ENCODE assay signal across 13 mouse cellular contexts in the genomic region with DNA sequence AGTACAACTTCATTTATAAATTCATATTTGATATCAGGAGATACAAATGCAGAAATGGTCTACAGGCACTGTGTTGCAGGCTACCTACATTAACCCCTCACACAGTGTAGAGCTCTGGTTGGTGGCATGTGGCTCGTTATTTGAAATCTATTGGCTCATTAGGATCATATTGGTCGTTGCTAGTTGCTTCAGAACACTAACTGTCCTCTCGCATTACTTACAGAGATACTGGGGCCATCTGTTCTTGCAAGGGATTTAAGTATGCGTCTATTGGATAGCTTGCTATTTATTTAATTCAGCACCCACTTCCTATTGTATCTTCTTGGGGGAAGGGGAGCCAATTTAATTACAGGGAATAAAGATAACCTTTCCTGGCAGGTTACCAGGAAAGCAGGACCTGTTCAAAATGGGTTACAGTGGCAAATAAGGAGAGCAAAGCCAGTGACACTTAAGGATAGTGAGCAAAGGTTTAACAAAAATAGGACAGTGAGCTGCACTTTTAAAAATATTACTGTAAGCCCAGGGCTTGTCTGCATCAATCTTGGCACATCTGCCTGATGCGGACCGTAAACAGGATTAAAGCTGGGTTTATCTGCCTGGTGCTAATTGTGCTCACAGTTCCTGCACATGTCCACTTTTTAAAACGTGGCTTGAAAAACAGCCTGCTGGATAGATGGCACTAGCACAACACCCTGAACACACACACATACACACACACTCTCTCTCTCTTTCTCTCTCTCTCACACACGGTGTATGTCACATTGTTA. TPM values are rescaled to one million over a fixed set of nuclear protein-coding genes. Genes with fewer than 3 reads are reported as not detected.
A peak's percentile ranks its signal among the peaks of the same experiment; 100 is the strongest.
DNase-seq lines count a peak whose midpoint lies in the region; ATAC-seq and TF ChIP-seq lines count a peak whose summit lies in the region.
"Had no signal": no experiment of that assay in that cellular context is flagged by ENCODE, and none has a peak within 500 bp of the region (broad histone marks: within the 10 kb centered on the region; RNA-seq: fewer than 3 reads in every experiment).

No protein-coding gene starts in this region.

- H3K4me1 ChIP-seq in embryonic facial prominence, embryonic 14.5 days (ENCODE audit: control insufficient read depth, insufficient read depth, low read length), result no peaks in the 10 kb centered on the region
- H3K4me1 ChIP-seq in embryonic facial prominence, embryonic 10.5 days, result peaks cover 11% of the 10 kb centered on the region
- peaks cover 25% of the 10 kb centered on the region for H3K4me1 ChIP-seq in midbrain, embryonic 10.5 days
- peaks cover 3% of the 10 kb centered on the region; the same call in 1 of the 2 replicates for H3K4me1 ChIP-seq in stomach, embryonic 14.5 days (ENCODE audit: control insufficient read depth, insufficient read depth, low read length)
- no peaks in the 10 kb centered on the region for H3K4me1 ChIP-seq in lung, adult 2 months (ENCODE audit: control insufficient read depth, insufficient read depth, low read length)
- H3K4me1 ChIP-seq: limb, embryonic 12.5 days had no signal

- no peak for TF ChIP-seq CTCF in lung, adult 2 months (IDR thresholded peaks at IDR 0.05; ENCODE audit: insufficient read depth, low read length)

- H3K27me3 ChIP-seq in embryonic facial prominence, embryonic 14.5 days (replicated peaks; ENCODE audit: control insufficient read depth, insufficient read depth, low read length), result no peaks in the 10 kb centered on the region
- no peaks in the 10 kb centered on the region for H3K27me3 ChIP-seq in embryonic facial prominence, embryonic 10.5 days (replicated peaks; ENCODE audit: low read depth, poor library complexity, severe bottlenecking)
- no peaks in the 10 kb centered on the region for H3K27me3 ChIP-seq in midbrain, embryonic 10.5 days (ENCODE audit: low read depth, poor library complexity, severe bottlenecking)
- no peaks in the 10 kb centered on the region for H3K27me3 ChIP-seq in stomach, embryonic 14.5 days (ENCODE audit: control insufficient read depth, insufficient read depth, low read length)
- H3K27me3 ChIP-seq: limb, embryonic 12.5 days had no signal

- no peaks in the 10 kb centered on the region for H3K36me3 ChIP-seq in embryonic facial prominence, embryonic 14.5 days (ENCODE audit: control insufficient read depth, insufficient read depth, low read length)
- H3K36me3 ChIP-seq in embryonic facial prominence, embryonic 10.5 days (replicated peaks), result no peaks in the 10 kb centered on the region
- no peaks in the 10 kb centered on the region for H3K36me3 ChIP-seq in midbrain, embryonic 10.5 days
- H3K36me3 ChIP-seq in stomach, embryonic 14.5 days (ENCODE audit: control insufficient read depth, insufficient read depth, low read length), result no peaks in the 10 kb centered on the region
- H3K36me3 ChIP-seq: limb, embryonic 12.5 days had no signal

- H3K9me3 ChIP-seq in embryonic facial prominence, embryonic 14.5 days (ENCODE audit: control insufficient read depth, low read length), result no peaks in the 10 kb centered on the region
- H3K9me3 ChIP-seq in embryonic facial prominence, embryonic 10.5 days, result no peaks in the 10 kb centered on the region
- no peaks in the 10 kb centered on the region for H3K9me3 ChIP-seq in midbrain, embryonic 10.5 days (replicated peaks)
- no peaks in the 10 kb centered on the region for H3K9me3 ChIP-seq in stomach, embryonic 14.5 days (ENCODE audit: control insufficient read depth, low read depth, low read length)
- H3K9me3 ChIP-seq: limb, embryonic 12.5 days had no signal

- ATAC-seq in embryonic facial prominence, embryonic 14.5 days (ENCODE audit: low read depth), result peak; percentile 57
- ATAC-seq in stomach, embryonic 14.5 days (ENCODE audit: insufficient number of reproducible peaks, insufficient read depth, low FRiP score, low read depth), result no peak

- no peak overlapping the region for H3K4me3 ChIP-seq in embryonic facial prominence, embryonic 14.5 days (ENCODE audit: low read depth, low read length)
- H3K4me3 ChIP-seq in embryonic facial prominence, embryonic 10.5 days, result no peak overlapping the region
- no peak overlapping the region for H3K4me3 ChIP-seq in midbrain, embryonic 10.5 days
- H3K4me3 ChIP-seq in stomach, embryonic 14.5 days (ENCODE audit: low read depth, low read length), result no peak overlapping the region
- no peak overlapping the region for H3K4me3 ChIP-seq in lung, adult 2 months (replicated peaks; ENCODE audit: extremely low read depth, low read depth, low read length)
- H3K4me3 ChIP-seq: limb, embryonic 12.5 days had no signal

- WGBS in embryonic facial prominence, embryonic 14.5 days, result 53% methylated on average over 8 of the region's 8 CpGs
- 50% methylated on average over 8 of the region's 8 CpGs for WGBS in embryonic facial prominence, embryonic 10.5 days
- WGBS in midbrain, embryonic 10.5 days, result 50% methylated on average over 8 of the region's 8 CpGs
- WGBS in stomach, embryonic 14.5 days, result 46% methylated on average over 8 of the region's 8 CpGs
- 62% methylated on average over 8 of the region's 8 CpGs for WGBS in lung, adult 2 months

- no peak overlapping the region for H3K4me2 ChIP-seq in embryonic facial prominence, embryonic 14.5 days (ENCODE audit: low read depth, low read length)
- H3K4me2 ChIP-seq in stomach, embryonic 14.5 days (replicated peaks; ENCODE audit: low read depth, low read length), result no peak overlapping the region
- H3K4me2 ChIP-seq: limb, embryonic 12.5 days; lung, embryonic 14.5 days had no signal

- DNase-seq in embryonic facial prominence, embryonic 14.5 days (ENCODE audit: low spot score), result no peak
- no peak for DNase-seq in embryonic facial prominence, embryonic 10.5 days (ENCODE audit: low spot score)
- peak; percentile 62 to 71 for DNase-seq in cerebellum, postnatal 14 days
- no peak for DNase-seq in midbrain, embryonic 10.5 days (ENCODE audit: low spot score)
- no peak for DNase-seq in lung, adult 2 months
- no peak for DNase-seq in adrenal gland, postnatal 36 days
- no peak for DNase-seq in spleen, postnatal 36 days (ENCODE audit: low spot score in 2 of 2)
- DNase-seq: gastrocnemius, postnatal 14 days; kidney, adult 2 months; lung, embryonic 14.5 days had no signal

- no peak overlapping the region for H3K27ac ChIP-seq in embryonic facial prominence, embryonic 14.5 days (replicated peaks; ENCODE audit: low read depth, low read length)
- no peak overlapping the region for H3K27ac ChIP-seq in embryonic facial prominence, embryonic 10.5 days (replicated peaks)
- H3K27ac ChIP-seq in midbrain, embryonic 10.5 days (replicated peaks), result peak overlapping the region; percentile 46; the same call in 1 of the 2 replicates
- peak overlapping the region; percentile 27; the same call in 1 of the 2 replicates for H3K27ac ChIP-seq in stomach, embryonic 14.5 days (ENCODE audit: low read length)
- H3K27ac ChIP-seq: limb, embryonic 12.5 days had no signal

- no peak overlapping the region for H3K9ac ChIP-seq in embryonic facial prominence, embryonic 14.5 days (ENCODE audit: low read depth, low read length)
- no peak overlapping the region for H3K9ac ChIP-seq in stomach, embryonic 14.5 days (replicated peaks; ENCODE audit: low read depth, low read length)
- H3K9ac ChIP-seq: limb, embryonic 12.5 days; lung, embryonic 14.5 days had no signal

- no peak for TF ChIP-seq POLR2A in lung, adult 2 months (IDR thresholded peaks at IDR 0.05; ENCODE audit: borderline replicate concordance, extremely low read depth, low read depth, low read length)

RNA-seq across cellular contexts. Expression of a gene that starts 57.1 kb away (rescaled TPM):
- 4.2 and 5.0 TPM in 2 replicates for polyA plus RNA-seq in embryonic facial prominence, embryonic 14.5 days (2014; fragmentation: Nextera tagmentation; extraction: Ambion mirVana)
- 25.1 and 28.7 TPM in 2 replicates for polyA plus RNA-seq in embryonic facial prominence, embryonic 10.5 days (2016; fragmentation: Nextera tagmentation; extraction: Ambion mirVana)
- polyA plus RNA-seq in midbrain, embryonic 10.5 days (2016; fragmentation: Nextera tagmentation; extraction: Ambion mirVana), result 18.8 and 23.5 TPM in 2 replicates
- 0.09 and 0.56 TPM in 2 replicates for polyA plus RNA-seq in stomach, embryonic 14.5 days (2014; fragmentation: Nextera tagmentation; extraction: Ambion mirVana)
- polyA plus RNA-seq in lung, adult 2 months (2012; rRNA removed), result not detected in 2 replicates
- total RNA-seq in adrenal gland, postnatal 36 days (2021), result not detected
- polyA plus RNA-seq: heart, postnatal 0 days; kidney, adult 2 months; lung, embryonic 14.5 days had no signal

RNA-seq across cellular contexts. Expression of a gene that starts 57.2 kb away (rescaled TPM):
- 0.88 and 1.2 TPM in 2 replicates for polyA plus RNA-seq in embryonic facial prominence, embryonic 14.5 days (2014; fragmentation: Nextera tagmentation; extraction: Ambion mirVana)
- polyA plus RNA-seq in embryonic facial prominence, embryonic 10.5 days (2016; fragmentation: Nextera tagmentation; extraction: Ambion mirVana), result 4.5 and 5.2 TPM in 2 replicates
- polyA plus RNA-seq in midbrain, embryonic 10.5 days (2016; fragmentation: Nextera tagmentation; extraction: Ambion mirVana), result 2.0 and 2.6 TPM in 2 replicates
- 0.50 and 1.4 TPM in 2 replicates for polyA plus RNA-seq in stomach, embryonic 14.5 days (2014; fragmentation: Nextera tagmentation; extraction: Ambion mirVana)
- polyA plus RNA-seq in lung, adult 2 months (2012; rRNA removed), result 1.1 and 1.2 TPM in 2 replicates
- total RNA-seq in adrenal gland, postnatal 36 days (2021), result 1 to 10 TPM; 1.4 to 3.1 TPM

Comparison
In these comparisons a context has a peak if more than half of its experiments do, and no peak if none do; other contexts are left out.
1. DNase-seq: peak in cerebellum, postnatal 14 days (2 of 2); none in embryonic facial prominence, embryonic 14.5 days (single experiment), embryonic facial prominence, embryonic 10.5 days (single experiment), midbrain, embryonic 10.5 days (single experiment), lung, adult 2 months (single experiment), adrenal gland, postnatal 36 days (0 of 2) and spleen, postnatal 36 days (0 of 2).
2. H3K27ac ChIP-seq: peak in midbrain, embryonic 10.5 days (single experiment) and stomach, embryonic 14.5 days (single experiment); none in embryonic facial prominence, embryonic 14.5 days (single experiment) and embryonic facial prominence, embryonic 10.5 days (single experiment).